Mouse (Mus musculus) heart, postnatal 4 days (tissue): ENCODE results near the gene Epha2. TPM values are rescaled to one million over a fixed set of nuclear protein-coding genes. Genes with fewer than 3 reads are reported as not detected.

Source experiments
- microRNA-seq, 2 experiments: library from miRNA; unstranded; fragments of <30 nt; microRNA quantifications; one replicate each; pipeline ENCODE4 v1.2.0; 2021 to 2022
- total RNA-seq, 2 experiments: library from RNA; stranded (reverse); gene quantifications; 2 replicates each; pipeline ENCODE4 v1.2.3; 2021

The Epha2 gene
- total RNA-seq, 2 experiments from 2014 or later, result 10.1 to 10.9 TPM

Small RNA genes within 50 kb of the gene (microRNA-seq; reads per million reads assigned to microRNA genes)
- gene Gm25690, result 0 reads per million in 2 experiments

Other genes with a start within 250 kb of the Epha2 start
- 1 to 10 TPM; 8.2 to 8.3 TPM for gene Crocc, start 240.7 kb upstream of the Epha2 start, total RNA-seq
- gene Necap2, start 222.9 kb upstream of the Epha2 start, total RNA-seq, result 10 to 100 TPM; 33.7 to 35.8 TPM
- gene Spata21, start 212.9 kb upstream of the Epha2 start, total RNA-seq, result not detected
- 100 to 1,000 TPM; 103 to 107 TPM for gene Szrd1, start 161.5 kb upstream of the Epha2 start, total RNA-seq
- 10 to 100 TPM; 13.9 to 14.9 TPM for gene Fbxo42, start 153.3 kb upstream of the Epha2 start, total RNA-seq
- 1 to 10 TPM in 1 of 2 experiments, under 1 TPM in 1; 0.72 to 1.7 TPM for gene Rsg1, start 87.3 kb upstream of the Epha2 start, total RNA-seq
- 1 to 10 TPM; 4.6 to 5.1 TPM for gene Arhgef19, start 61.7 kb upstream of the Epha2 start, total RNA-seq
- under 1 TPM; 0.43 to 0.62 TPM for gene Fam131c, start 67.0 kb downstream of the Epha2 start, total RNA-seq
- gene Clcnka, start 97.5 kb downstream of the Epha2 start, total RNA-seq, result not detected
- gene Clcnkb, start 114.8 kb downstream of the Epha2 start, total RNA-seq, result 1 to 10 TPM in 1 of 2 experiments, under 1 TPM in 1; 0.61 to 1.3 TPM
- 100 to 1,000 TPM; 865 to 923 TPM for gene Hspb7, start 119.5 kb downstream of the Epha2 start, total RNA-seq
- not detected for gene Srarp, start 134.9 kb downstream of the Epha2 start, total RNA-seq
- 10 to 100 TPM; 19.2 to 21.7 TPM for gene Zbtb17, start 143.4 kb downstream of the Epha2 start, total RNA-seq
- 10 to 100 TPM; 33.7 to 34.9 TPM for gene Spen, start 237.4 kb downstream of the Epha2 start, total RNA-seq